Mouse (Mus musculus): Measurements from ENCODE around the gene Il20ra. TPM values are rescaled to one million over a fixed set of nuclear protein-coding genes. Genes with fewer than 3 reads are reported as not detected.

The Il20ra gene
- polyA plus RNA-seq, 1 experiment = 2.9 TPM

DNA sequence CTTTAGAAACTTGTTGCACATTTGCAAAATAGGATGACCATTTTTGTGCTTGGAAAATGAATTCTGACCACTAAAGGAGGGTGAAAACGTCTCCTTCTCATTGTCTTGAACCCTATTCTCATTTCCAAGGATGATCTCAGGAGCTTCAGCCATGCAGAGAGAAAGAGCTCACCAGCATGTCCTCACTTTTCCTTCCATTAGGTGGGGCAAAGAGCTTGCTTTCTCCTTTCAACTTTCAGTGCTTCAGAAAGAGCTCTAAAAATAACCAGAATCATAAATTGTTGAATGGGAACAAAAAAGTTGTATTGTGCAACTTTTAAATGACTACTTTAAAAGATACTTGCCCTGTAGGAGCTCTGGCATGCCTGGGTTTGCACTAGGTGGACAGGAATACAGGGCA, 33.3 kb downstream of the Il20ra start:
- TF ChIP-seq POLR2A (IDR thresholded peaks at IDR 0.05; ENCODE audit: low read depth, low read length) = no peak

DNA sequence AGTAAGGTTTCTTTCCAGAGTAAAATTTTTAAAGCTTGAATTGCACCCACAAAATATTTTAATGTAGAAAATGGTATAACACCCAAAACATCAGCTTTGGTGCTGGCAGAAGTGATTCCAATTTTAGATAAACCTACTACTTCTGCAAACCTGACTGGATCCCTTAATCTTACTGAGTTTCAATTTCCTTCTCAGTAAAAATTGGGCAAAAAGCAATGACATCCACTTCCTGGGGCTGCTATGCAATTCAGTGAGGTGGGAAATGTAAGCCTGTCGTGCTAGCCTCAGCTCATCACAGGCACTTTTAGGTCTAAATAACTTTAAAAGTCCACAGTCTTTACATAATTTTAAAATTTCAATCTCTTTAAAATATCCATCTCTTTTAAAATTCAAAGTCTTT, 33.8 kb downstream of the Il20ra start:
- Histone ChIP-seq H3K4me3 (ENCODE audit: insufficient read depth, low read length) (no peak overlapping the region), H3K27ac (ENCODE audit: insufficient read depth, low read length) (no peak overlapping the region), H3K4me1 (ENCODE audit: control insufficient read depth, insufficient read depth, low read length) (no peaks in the 10 kb centered on the region)
- TF ChIP-seq CTCF (IDR thresholded peaks at IDR 0.05; ENCODE audit: borderline replicate concordance, insufficient read depth, low read length) = no peak
- no peak for TF ChIP-seq POLR2A (IDR thresholded peaks at IDR 0.05; ENCODE audit: low read depth, low read length)

More for the DNA sequence above, 33.3 kb downstream of the Il20ra start:
- H3K4me1 ChIP-seq (ENCODE audit: control insufficient read depth, insufficient read depth, low read length) = no peaks in the 10 kb centered on the region
- H3K4me3 ChIP-seq (ENCODE audit: insufficient read depth, low read length) = no peak overlapping the region
- H3K27ac ChIP-seq (ENCODE audit: insufficient read depth, low read length) = no peak overlapping the region

DNA sequence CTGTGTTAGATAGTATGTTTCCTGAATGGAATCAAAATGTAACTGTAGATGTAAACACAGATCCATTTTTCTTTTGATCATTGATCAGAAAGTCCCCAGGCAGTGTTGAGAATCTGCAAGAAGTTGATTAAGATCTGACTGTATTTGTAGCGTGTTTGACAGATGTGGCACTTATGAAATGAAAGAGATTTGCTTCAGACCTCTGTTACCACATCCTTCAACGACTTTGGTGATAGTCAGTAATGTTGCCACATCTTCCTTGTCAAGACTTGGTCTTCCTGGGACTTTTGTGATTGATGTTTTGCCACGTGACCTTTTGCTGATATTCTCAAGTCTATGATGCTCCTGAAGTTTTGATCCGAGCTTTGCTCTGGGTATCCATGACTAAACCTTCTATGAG, 35.3 kb downstream of the Il20ra start:
- H3K4me3 ChIP-seq (ENCODE audit: insufficient read depth, low read length) = no peak overlapping the region
- no peaks in the 10 kb centered on the region for H3K4me1 ChIP-seq (ENCODE audit: control insufficient read depth, insufficient read depth, low read length)
- H3K27ac ChIP-seq (ENCODE audit: insufficient read depth, low read length) = no peak overlapping the region
- TF ChIP-seq POLR2A (IDR thresholded peaks at IDR 0.05; ENCODE audit: low read depth, low read length) (no peak), CTCF (IDR thresholded peaks at IDR 0.05; ENCODE audit: borderline replicate concordance, insufficient read depth, low read length) (no peak)

DNA sequence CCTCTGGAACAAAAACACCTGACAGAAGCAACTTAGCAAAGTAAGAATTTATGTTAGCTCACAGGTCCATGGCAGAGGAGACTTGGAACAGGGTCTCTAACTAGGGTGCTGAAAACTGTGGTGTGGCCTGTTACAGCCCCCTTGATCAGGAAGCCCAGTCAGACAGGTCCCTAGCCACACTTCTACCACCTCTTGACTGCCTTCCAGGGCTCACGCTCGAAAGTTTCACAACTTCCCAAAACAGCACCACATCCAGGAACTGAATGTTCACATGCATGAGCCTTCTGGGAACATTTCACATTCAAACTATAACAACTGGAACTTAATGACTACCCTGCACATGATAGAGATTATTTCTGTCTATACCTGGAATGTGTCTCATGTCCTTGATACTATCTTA, 53.1 kb downstream of the Il20ra start:
- Histone ChIP-seq H3K4me3 (ENCODE audit: insufficient read depth, low read length) (no peak overlapping the region), H3K4me1 (ENCODE audit: control insufficient read depth, insufficient read depth, low read length) (no peaks in the 10 kb centered on the region), H3K27ac (ENCODE audit: insufficient read depth, low read length) (no peak overlapping the region)
- TF ChIP-seq CTCF (IDR thresholded peaks at IDR 0.05; ENCODE audit: borderline replicate concordance, insufficient read depth, low read length) (no peak), POLR2A (IDR thresholded peaks at IDR 0.05; ENCODE audit: low read depth, low read length) (no peak)

DNA sequence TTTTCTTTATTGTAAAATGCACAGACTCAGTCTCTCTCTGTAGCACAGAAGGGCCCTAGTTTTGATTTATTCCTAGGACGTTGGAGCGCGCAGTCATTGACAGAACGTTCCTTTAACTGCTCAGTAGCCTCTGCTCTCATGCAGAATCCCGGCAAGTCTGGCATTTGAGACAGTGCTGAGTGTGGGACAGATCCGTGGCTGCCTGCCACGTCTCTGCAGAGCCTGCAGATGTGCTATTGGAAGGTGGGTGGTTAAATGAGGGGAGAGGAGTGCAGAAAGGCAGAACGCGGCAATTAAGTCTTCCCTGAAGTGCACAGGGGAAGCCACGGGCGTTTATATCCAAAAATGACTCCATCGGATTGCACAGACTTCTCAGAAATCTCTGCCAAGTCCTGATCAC, 66.7 kb downstream of the Il20ra start:
- Histone ChIP-seq H3K4me1 (ENCODE audit: control insufficient read depth, insufficient read depth, low read length) (no peaks in the 10 kb centered on the region), H3K27ac (ENCODE audit: insufficient read depth, low read length) (no peak overlapping the region)

DNA sequence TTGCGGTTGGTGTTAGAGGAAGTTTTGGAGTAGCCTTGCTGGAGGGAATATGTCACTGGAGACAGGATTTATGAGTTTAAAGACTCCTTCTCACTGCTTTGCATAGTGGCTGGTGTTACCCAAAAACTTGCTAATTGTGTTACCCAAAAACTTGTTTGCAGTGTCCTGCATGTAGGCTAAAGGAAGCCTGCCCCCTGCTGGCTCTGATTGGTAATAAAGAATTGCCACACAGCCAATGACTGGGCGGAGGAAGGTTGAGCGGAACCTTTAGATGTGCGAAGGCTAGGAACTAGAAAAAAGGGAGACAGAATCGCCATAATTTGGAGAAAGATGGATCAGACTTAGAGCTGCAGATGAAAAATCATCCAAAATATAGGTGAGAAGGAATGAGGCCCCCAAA, 69.0 kb downstream of the Il20ra start:
- Histone ChIP-seq H3K27ac (ENCODE audit: insufficient read depth, low read length) (no peak overlapping the region), H3K4me1 (ENCODE audit: control insufficient read depth, insufficient read depth, low read length) (no peaks in the 10 kb centered on the region), H3K4me3 (ENCODE audit: insufficient read depth, low read length) (no peak overlapping the region)
- TF ChIP-seq POLR2A (IDR thresholded peaks at IDR 0.05; ENCODE audit: low read depth, low read length) = no peak
- TF ChIP-seq CTCF (IDR thresholded peaks at IDR 0.05; ENCODE audit: borderline replicate concordance, insufficient read depth, low read length) = no peak

More for the DNA sequence above, 66.7 kb downstream of the Il20ra start:
- no peak overlapping the region for H3K4me3 ChIP-seq (ENCODE audit: insufficient read depth, low read length)
- TF ChIP-seq POLR2A (IDR thresholded peaks at IDR 0.05; ENCODE audit: low read depth, low read length) = no peak
- no peak for TF ChIP-seq CTCF (IDR thresholded peaks at IDR 0.05; ENCODE audit: borderline replicate concordance, insufficient read depth, low read length)

DNA sequence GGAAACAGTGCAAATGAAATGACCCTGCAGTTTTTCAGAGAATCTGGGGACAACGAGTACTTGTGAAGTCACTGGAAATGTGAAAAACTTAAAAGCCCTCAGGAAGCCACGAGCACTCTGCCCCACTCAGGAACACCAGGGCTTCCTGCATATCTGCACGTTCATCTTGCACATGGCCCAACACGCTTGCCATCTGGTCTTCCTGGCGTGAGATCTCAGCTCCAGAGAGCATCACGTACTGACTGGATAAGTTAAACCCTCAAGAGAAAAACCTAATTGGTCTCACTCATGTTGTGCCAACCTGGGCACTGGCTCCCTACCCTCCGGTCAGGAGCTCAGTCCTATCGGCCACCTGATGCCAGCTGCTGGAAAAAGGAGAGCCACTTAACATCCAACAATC, 82.6 kb downstream of the Il20ra start:
- no peaks in the 10 kb centered on the region for H3K4me1 ChIP-seq (ENCODE audit: control insufficient read depth, insufficient read depth, low read length)
- H3K27ac ChIP-seq (ENCODE audit: insufficient read depth, low read length) = no peak overlapping the region
- TF ChIP-seq POLR2A (IDR thresholded peaks at IDR 0.05; ENCODE audit: low read depth, low read length) (no peak), CTCF (IDR thresholded peaks at IDR 0.05; ENCODE audit: borderline replicate concordance, insufficient read depth, low read length) (no peak)
- no peak overlapping the region for H3K4me3 ChIP-seq (ENCODE audit: insufficient read depth, low read length)

DNA sequence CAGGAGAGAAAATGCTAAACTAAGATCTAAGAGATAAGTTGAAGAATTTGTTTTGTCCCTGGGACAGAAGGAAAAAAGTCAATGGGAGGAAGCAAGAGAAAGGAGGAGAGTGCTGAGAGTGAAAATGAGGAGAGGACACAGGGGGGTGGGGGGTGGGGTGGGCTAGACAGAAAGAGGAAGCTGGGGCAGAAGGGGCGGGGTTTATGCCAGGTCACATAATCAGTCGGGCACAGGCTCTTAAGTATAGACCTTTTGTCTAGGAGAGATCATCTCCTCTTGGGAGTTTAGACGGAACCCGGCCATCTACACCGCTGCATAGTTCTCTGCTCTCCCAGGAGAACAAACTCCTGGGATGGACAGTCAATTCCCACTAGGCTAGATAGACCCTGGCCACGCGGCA, 90.6 kb downstream of the Il20ra start:
- Histone ChIP-seq H3K4me3 (ENCODE audit: insufficient read depth, low read length) (no peak overlapping the region), H3K27ac (ENCODE audit: insufficient read depth, low read length) (no peak overlapping the region), H3K4me1 (ENCODE audit: control insufficient read depth, insufficient read depth, low read length) (no peaks in the 10 kb centered on the region)
- TF ChIP-seq CTCF (IDR thresholded peaks at IDR 0.05; ENCODE audit: borderline replicate concordance, insufficient read depth, low read length) (no peak), POLR2A (IDR thresholded peaks at IDR 0.05; ENCODE audit: low read depth, low read length) (no peak)

DNA sequence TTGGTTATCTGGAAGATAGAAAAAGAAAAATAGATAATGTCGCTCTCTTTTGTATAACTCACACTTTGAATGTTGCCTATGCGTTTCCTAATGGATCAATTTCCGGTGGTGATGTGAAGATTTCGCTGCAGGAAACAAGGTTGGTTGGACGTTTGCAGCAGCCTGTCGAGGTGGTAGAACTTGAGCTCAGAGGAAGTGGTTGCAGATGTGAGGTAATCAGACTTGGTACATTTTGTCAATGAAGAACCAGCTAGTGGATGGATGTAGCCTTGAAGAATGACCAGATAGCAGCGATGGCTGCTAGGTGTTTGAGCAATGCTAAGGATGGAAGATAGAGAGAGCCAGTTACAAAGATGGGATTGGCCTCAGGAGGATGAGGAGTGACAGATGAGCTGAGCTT, 92.4 kb downstream of the Il20ra start:
- Histone ChIP-seq H3K4me3 (ENCODE audit: insufficient read depth, low read length) (no peak overlapping the region), H3K4me1 (ENCODE audit: control insufficient read depth, insufficient read depth, low read length) (no peaks in the 10 kb centered on the region), H3K27ac (ENCODE audit: insufficient read depth, low read length) (no peak overlapping the region)
- TF ChIP-seq CTCF (IDR thresholded peaks at IDR 0.05; ENCODE audit: borderline replicate concordance, insufficient read depth, low read length) = no peak
- no peak for TF ChIP-seq POLR2A (IDR thresholded peaks at IDR 0.05; ENCODE audit: low read depth, low read length)

Other genes with a start within 250 kb of the Il20ra start
- 40.4 and 44.0 TPM in 2 replicates for gene Ifngr1, start 120.6 kb upstream of the Il20ra start, polyA plus RNA-seq (2011; ENCODE audit: insufficient read length, low read depth, missing spikeins)
- not detected in 2 replicates for gene Il22ra2, start 90.6 kb upstream of the Il20ra start, polyA plus RNA-seq (2011; ENCODE audit: insufficient read length, low read depth, missing spikeins)
- gene Slc35d3, start 138.9 kb downstream of the Il20ra start, polyA plus RNA-seq (2011; ENCODE audit: insufficient read length, low read depth, missing spikeins) = 1.4 and 1.5 TPM in 2 replicates
- 13.6 and 19.7 TPM in 2 replicates for gene Pex7, start 195.1 kb downstream of the Il20ra start, polyA plus RNA-seq (2011; ENCODE audit: insufficient read length, low read depth, missing spikeins)
- gene Map3k5, start 221.9 kb downstream of the Il20ra start, polyA plus RNA-seq (2011; ENCODE audit: insufficient read length, low read depth, missing spikeins) = 4.0 and 4.7 TPM in 2 replicates